Mouse (Mus musculus): ENCODE data around the gene Csf2rb2.

Gene Csf2rb2

DNA sequence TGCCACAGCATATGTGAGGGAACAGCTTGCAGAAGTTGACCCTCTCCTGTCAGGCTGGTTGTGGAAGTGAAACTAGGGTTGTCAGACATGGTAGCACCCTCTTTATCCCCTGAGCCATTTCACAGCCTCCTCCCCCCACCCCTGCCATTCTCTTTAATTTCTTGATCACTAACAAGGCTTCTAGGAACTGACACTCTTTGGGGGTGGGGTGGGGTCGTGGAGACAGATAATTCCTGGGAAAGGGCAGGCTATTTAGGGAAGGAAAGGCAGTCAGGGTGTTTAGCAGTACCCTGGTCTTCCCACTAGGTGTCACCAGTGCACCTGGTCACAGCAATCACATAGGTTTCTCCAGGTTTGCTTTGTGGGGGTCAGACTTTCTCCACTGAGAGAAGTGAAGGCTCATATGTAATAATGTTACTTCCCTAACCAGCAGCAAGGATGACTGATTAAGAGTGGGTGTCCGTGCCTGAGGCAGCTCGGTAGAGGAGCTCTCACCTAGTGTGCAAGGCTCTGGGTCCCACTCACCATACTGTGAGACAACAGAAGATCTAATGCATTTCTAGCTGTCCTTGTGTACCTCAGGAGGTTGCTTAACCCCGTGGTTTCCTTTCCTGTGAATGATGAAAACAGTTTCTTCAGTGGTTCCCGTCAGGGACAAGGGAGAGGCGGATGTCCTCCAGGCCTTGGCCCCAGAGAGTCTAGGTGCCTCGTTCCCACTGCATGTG lies 48.0 kb downstream of the Csf2rb2 start:
- in situ Hi-C loops (cut with MseI, MboI) = loop anchor here in 1 of 2 experiments (10.0 kb wide), 1 partner anchor 67 kb away; the partner anchor contains the start of gene Csf2rb

DNA sequence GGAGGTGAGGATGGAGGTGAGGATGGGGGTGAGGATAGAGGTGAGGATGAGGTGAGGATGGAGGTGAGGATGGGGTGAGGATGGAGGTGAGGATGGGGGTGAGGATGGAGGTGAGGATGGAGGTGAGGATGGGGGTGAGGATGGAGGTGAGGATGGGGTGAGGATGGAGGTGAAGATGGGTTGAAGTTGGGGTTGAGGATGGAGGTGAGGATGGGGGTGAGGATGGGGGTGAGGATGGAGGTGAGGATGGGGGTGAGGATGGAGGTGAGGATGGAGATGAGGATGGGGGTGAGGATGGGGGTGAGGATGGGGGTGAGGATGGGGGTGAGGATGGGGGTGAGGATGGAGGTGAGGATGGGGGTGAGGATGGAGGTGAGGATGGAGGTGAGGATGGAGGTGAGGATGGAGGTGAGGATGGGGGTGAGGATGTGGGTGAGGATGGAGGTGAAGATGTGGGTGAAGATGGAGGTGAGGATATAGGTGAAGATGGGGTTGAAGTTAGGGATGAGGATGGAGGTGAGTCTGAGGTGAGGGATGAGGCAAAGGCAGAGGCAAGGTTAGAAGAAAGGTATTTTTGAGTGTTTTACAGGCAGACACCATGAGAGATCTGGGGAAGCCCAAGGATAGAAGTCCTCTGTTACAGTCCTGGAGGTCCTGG lies 48.8 kb downstream of the Csf2rb2 start:
- in situ Hi-C loops (cut with MseI, MboI) = loop anchor here in 1 of 2 experiments (10.0 kb wide), 1 partner anchor 68 kb away; the partner anchor contains the start of gene Csf2rb

DNA sequence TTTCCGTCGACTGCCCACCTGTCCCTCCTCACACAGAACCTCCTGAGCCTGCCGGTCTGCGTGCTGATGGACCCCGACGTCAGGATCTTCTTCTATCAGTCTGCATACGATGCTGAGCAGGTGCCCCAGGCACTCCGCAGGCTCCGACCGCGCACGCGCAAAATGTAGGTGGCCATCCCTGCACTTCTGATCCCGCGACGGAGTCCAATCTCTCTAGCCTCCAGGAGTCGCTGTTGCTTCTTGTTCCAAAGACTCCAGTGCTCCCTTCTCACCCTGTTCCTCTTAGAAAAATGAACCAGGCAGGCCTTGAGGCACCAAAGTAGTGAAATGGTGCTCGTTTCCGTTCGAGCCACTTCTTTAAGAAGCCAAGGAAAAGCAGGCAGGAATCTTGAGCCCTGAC lies 50.8 kb downstream of the Csf2rb2 start:
- in situ Hi-C loops (cut with MseI, MboI) = loop anchor here in 1 of 2 experiments (10.0 kb wide), 1 partner anchor 70 kb away; the partner anchor contains the start of gene Csf2rb

DNA sequence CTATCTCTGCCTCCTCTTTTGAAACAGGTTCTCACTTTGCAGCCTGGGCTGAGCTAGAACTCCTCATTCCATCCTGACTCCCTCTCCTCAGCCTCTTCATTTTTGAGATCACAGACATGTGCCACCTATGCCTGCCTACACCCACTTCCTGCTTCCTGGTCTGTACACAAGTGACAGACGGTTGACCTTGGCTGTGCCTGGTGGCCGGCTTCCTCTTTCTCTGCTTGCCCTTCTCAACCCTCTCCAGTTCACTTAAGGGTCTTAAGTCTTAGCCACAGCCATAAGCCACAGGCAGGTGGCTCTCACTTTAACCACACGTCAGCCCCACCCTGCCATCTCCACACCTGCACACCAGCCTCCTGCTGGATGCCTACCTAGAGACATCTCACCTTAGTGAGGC lies 57.1 kb downstream of the Csf2rb2 start:
- in situ Hi-C loops (cut with MseI, MboI) = loop anchor here in 1 of 2 experiments (5.0 kb wide), 1 partner anchor 66 kb away; no protein-coding TSS in a partner anchor

DNA sequence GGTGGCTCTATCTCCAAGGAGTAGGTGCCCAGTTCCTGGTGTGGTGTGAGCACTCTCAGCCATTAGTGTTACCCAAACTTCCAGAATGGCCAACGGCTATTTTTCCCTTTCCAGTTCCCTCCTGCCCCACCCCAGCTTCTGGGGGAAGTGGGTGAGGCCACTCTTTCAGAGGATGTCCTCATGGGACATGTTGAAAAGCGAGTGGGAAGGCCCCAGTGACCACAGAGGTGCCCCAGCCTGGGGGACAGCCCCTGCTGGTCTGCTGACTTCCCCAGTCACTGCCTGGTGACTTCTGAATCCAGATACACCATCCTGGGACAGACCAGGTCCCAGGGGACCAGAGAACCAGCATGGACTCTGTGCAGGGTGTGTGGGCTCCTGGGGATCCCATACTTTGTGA lies 57.9 kb downstream of the Csf2rb2 start:
- in situ Hi-C loops (cut with MseI, MboI) = loop anchor here in 1 of 2 experiments (5.0 kb wide), 1 partner anchor 65 kb away; no protein-coding TSS in a partner anchor

DNA sequence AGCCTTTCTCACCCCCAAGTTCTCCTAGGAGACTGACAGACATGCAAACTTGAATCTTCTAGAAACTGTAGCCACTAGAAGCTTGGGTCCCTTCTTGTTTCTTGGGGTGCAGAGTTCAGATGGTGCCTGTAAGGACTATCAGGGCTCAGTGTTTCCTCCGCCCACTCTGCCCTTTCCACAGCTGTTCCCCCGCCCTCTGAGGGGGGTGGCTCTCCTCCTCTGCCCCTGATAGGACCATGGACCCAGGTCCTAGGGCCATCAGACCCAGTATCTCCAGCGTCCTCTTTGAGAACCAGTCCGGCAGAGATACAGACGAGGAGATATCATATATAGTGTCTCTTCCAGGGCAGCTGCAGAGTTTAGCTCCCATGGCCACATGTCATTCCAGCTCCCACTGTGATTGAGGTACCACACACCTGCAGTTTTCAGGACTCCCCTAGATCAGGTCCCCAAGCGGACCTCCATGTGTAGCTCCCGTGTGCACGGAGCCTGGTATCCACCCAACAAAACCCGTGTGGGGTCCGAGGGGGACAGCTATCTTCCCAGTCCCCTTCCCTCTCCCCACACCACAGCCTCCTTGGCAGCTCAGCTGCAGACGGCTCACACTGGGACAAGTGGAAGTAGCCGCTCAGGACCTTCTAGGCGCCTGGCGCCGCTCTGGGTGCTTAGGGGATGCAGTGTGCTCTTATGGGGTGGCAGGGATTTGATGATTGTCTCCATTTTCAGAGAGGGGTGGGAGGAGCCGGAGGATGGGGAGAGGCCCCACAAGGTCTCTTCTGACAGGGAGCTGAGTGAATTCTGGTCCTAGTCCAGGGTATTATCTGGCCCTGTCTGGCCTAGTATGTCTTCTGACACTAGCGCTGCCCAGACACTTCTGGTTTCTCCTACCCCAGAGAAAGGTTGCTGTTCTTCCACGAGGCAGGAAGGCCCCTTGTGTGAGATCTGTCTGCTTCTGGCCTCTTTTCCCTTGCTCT lies 59.1 kb downstream of the Csf2rb2 start:
- in situ Hi-C loops (cut with MseI, MboI) = loop anchor here in 1 of 2 experiments (5.0 kb wide), 1 partner anchor 64 kb away; no protein-coding TSS in a partner anchor

DNA sequence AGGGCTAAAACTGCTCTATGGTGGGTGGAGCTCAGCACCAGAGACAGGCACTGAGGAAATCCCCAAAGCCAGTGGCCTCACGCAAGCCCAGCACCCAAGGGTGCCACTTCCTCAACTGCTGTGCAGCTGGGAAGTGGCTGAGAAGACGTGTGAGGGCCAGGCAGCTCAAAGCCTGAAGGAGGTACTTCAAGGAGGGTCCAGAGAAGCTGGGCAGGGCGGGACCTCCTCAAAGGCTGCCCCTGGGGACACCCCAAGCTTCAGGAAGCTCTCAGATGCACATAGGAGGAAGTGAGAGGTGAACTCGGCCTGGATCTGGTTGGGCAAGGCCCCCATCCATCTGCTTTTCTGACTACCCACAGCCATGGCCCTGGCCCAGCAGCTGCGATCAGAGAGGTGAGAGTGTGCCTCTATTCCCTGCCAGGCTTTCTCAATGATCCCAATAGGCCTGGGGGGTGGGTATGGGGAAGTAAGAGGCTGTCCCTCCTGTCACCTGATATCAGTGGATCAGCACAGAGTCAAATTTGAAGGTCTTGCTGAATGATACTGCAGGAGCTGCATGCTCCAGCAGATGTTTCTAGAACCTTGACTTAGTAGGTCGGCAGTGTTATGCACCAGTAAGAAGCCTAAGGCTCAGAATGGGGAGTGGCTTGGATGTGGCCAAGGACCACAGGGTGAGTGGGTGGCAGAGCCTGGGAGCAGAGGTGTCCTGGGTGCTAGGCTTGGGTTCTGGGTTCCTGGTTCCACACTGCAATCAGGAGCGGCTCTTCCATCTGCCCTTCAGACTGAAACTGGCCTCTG lies 60.6 kb downstream of the Csf2rb2 start, which contains the start of gene Ncf4:
Gene Ncf4 (plus strand): TSS at position 107 of the 798 bp plus-strand sequence.
- in situ Hi-C loops (cut with MseI, MboI) = loop anchor here in 1 of 2 experiments (5.0 kb wide), 1 partner anchor 63 kb away; no protein-coding TSS in a partner anchor

DNA sequence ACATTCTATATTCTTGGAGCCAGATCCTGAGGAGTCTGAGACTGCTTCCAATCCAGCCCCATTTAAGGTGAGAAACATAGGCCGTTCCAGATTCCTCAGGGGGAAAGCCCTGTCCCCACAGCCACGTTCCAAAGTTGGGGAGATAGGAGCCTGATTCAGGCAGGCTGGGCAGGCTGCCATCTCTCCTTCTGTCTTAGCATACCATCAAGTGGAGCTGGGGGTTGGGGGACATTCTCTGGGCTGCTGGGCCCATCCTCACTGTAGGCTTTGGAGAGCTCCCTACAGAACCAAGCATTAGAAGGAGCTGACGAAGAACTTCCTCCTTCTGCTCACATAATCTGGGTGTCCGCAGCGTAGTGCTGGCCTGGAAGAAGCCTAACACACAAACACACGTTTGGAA lies 61.7 kb downstream of the Csf2rb2 start:
- in situ Hi-C loops (cut with MseI, MboI) = no loop called here

DNA sequence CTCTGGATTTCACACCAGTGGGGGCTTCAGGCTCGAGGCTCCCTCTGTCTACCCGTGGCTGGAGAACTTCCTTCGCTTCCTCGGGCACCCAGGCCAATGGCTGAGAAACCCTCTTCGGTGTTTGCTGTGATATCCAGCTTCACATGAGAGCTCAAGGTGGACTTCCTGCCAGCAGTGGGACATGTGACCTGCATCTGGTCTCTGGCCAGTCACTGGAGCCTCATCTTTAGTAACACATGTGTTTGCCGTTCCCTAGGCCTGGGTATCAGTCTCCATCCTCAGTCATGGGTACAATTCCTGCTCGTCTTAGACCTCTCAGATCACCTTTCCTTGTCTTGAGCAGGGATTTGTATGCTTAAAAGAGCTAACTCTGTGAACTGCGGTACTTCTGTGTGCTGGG lies 62.5 kb downstream of the Csf2rb2 start:
- in situ Hi-C loops (cut with MseI, MboI) = no loop called here

DNA sequence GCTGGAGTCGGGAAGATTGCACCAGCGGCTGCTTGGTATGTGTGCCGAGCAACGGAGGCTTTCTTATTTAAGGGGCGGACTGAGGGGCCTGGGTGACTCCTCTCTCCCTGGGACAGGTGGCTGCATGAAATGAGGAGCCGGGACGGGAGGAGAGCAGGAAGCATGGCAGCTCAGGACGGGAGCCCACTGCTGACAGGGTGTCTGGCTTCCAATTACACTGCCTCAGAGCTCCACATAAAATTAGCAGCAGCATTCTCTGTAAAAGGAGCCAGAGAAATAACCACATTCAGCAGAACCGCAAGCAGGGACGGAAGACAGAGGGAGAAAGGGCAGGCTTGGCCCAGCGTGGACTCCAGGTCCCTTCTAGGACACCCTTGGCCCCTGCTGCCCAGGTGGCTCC lies 64.2 kb downstream of the Csf2rb2 start:
- in situ Hi-C loops (cut with MseI, MboI) = no loop called here

DNA sequence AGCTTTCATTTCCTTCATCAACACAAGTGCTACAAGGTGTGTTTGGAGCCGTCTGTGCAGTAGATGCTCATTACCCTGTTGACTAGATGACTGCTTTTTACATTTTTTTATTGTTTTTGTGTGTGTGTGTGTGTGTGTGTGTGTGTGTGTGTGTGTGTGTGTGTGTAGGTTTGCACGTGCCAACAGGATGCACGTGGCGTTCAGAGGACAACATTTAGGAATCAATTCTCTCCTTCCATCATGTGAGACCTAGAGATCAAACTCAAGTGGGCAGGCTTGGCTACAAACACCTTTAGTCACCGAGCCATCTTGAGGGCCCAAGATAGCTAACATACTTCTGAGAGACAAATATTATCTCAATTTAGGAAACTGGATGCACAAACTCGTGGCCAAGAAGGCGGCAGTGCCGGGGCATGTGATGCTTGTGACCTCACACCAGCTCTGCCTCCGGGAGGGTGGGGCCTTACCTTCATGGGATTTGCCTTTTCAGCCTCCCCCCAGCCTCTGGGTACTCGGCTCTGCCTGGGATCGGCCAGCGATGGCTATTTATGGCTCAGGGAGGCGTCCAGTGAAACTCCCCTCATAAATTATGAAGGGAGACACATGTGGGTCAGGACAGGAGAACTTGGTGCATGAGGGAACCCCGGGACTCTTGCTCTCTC lies 65.4 kb downstream of the Csf2rb2 start:
- in situ Hi-C loops (cut with MseI, MboI) = no loop called here

DNA sequence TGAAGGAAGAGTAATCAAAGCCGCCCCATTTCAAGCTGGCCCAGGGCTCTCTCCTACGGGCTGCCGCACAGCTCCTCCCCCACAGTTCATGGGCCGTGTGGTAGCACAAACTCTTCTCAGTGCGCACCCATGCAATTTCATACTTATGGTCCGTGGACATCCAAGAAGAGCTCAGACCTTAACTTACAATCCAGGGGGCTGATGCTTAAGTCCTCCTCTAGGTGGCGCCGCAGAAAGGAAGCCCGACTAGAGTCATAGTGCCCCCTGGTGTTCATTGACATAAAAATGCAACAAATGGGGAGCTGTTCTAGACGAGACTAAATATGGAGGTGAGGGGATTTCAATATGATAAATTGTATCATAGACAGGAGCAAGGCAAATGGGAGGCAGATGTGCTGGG lies 66.1 kb downstream of the Csf2rb2 start:
- in situ Hi-C loops (cut with MseI, MboI) = no loop called here

DNA sequence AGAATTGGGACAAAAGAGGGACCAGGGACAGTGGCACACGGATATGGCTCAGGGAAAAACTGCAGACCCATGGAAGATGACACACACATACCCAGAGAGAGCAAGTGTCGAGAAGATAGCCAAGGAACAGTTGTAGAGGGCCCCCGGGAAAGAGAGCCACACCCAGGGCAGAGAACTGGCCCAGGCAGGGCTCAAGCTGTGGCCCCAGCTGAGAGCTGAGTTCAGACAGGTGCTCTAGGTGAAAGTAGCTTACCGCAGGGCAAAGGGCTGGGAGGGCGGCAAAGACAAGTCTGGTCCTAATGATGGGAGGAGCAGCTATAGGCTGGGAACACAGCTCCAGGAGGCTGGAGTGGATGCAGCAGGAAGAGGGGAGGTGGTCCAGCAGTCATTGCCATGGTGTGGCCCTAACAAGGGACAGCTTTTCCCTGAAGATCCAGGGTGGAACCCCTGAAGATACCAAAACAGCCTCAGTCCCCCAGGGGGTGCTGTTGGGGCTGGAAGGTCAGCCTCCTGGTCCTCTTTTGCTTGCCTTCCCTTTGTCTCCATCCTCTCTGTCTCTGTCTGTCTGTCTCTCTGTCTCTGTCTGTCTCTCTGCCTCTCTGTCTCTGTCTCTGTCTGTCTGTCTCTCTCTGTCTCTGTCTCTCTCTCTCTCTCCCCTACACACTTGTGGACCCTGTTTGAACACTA lies 70.6 kb downstream of the Csf2rb2 start:
- in situ Hi-C loops (cut with MseI, MboI) = no loop called here

All from mouse trophoblast stem cell (cell line).